In the genomic region with DNA sequence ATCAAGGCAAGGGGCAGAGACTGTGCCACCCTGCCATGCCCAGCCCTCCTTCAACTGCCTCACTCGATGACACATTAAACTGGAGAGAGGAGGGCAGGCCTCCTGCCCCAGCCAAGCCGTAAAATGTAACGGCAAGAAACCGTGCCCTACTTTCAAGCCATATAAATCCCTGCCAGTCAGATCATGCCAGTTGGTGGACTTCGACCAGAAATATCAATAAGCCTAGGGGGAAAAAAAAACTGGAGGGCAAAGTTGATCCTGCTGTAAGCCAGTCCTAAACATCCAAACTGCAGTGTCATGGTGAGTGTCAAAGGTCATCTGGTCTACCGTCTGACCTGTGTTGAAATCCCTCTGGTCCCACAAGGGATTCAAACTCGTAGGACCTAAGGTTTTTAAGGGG, we compare ENCODE assay signal across 22 mouse cellular contexts.
DNase-seq lines count a peak whose midpoint lies in the region; ATAC-seq and TF ChIP-seq lines count a peak whose summit lies in the region.
"Had no signal": no experiment of that assay in that cellular context is flagged by ENCODE, and none has a peak within 500 bp of the region (broad histone marks: within the 10 kb centered on the region; RNA-seq: fewer than 3 reads in every experiment).

No protein-coding gene starts in this region.

- H3K9me3 ChIP-seq in liver, embryonic 14.5 days (ENCODE audit: control insufficient read depth, low read length) = no peaks in the 10 kb centered on the region
- H3K9me3 ChIP-seq in liver, embryonic 12.5 days (replicated peaks) = no peaks in the 10 kb centered on the region
- H3K9me3 ChIP-seq: embryonic facial prominence, embryonic 13.5 days; forebrain, embryonic 15.5 days; G1E; limb, embryonic 10.5 days had no signal

- H3K4me2 ChIP-seq in liver, embryonic 14.5 days (ENCODE audit: low read depth) = no peak overlapping the region
- no peak overlapping the region for H3K4me2 ChIP-seq in liver, embryonic 12.5 days
- H3K4me2 ChIP-seq: embryonic facial prominence, embryonic 13.5 days; forebrain, embryonic 15.5 days had no signal

- TF ChIP-seq EP300 in liver, embryonic 14.5 days (IDR thresholded peaks at IDR 0.05; ENCODE audit: low read depth) = no peak

- no peak overlapping the region for H3K4me3 ChIP-seq in gastrocnemius, adult 2 months
- H3K4me3 ChIP-seq in liver, embryonic 14.5 days (ENCODE audit: insufficient read depth in 1 of 2, low read depth in 2 of 2, low read length in 2 of 2) = no peak overlapping the region
- no peak overlapping the region for H3K4me3 ChIP-seq in liver, embryonic 12.5 days
- H3K4me3 ChIP-seq in small intestine, adult 2 months (ENCODE audit: low read depth, low read length) = no peak overlapping the region
- H3K4me3 ChIP-seq: embryonic facial prominence, embryonic 13.5 days; forebrain, embryonic 15.5 days; hindbrain, embryonic 10.5 days; limb, embryonic 10.5 days had no signal

- DNase-seq in gastrocnemius, adult 2 months = peak; percentile 54
- DNase-seq in gastrocnemius, postnatal 10 days = no peak
- peak in 2 of 3 experiments; percentile 35 to 38 for DNase-seq in liver, embryonic 14.5 days (ENCODE audit: low read depth in 3 of 3, low spot score in 3 of 3)
- DNase-seq in kidney, postnatal 10 days = peak; percentile 28
- no peak for DNase-seq in left cerebral cortex, postnatal 10 days (ENCODE audit: extremely low spot score in 1 of 2, low spot score in 2 of 2)
- no peak for DNase-seq in thymus, postnatal 25 days
- DNase-seq: cerebellum, postnatal 10 days; gastrocnemius, postnatal 36 days; layer of hippocampus, postnatal 36 days; lung, adult 2 months; lung, postnatal 36 days; thymus, adult 2 months had no signal

- ATAC-seq in liver, embryonic 14.5 days (ENCODE audit: insufficient read depth) = no peak
- no peak for ATAC-seq in liver, embryonic 12.5 days
- ATAC-seq: activated CD4-positive, CD25-positive, alpha-beta regulatory T cell, adult 4 months; forebrain, embryonic 15.5 days; hindbrain, postnatal 0 days; midbrain, embryonic 16.5 days had no signal

- intact Hi-C loops in gastrocnemius, adult 2 months (cut with DNase I) = no loop called here
- intact Hi-C loops in left cerebral cortex, postnatal 10 days (cut with DNase I) = no loop called here

- no peaks in the 10 kb centered on the region for H3K36me3 ChIP-seq in liver, embryonic 14.5 days (replicated peaks; ENCODE audit: control insufficient read depth, insufficient read depth, low read depth)
- no peaks in the 10 kb centered on the region for H3K36me3 ChIP-seq in liver, embryonic 12.5 days
- H3K36me3 ChIP-seq in small intestine, adult 2 months (ENCODE audit: control insufficient read depth, insufficient read depth, low read length) = no peaks in the 10 kb centered on the region
- H3K36me3 ChIP-seq: embryonic facial prominence, embryonic 13.5 days; forebrain, embryonic 15.5 days; G1E; hindbrain, embryonic 10.5 days; limb, embryonic 10.5 days had no signal

- TF ChIP-seq CTCF in gastrocnemius, adult 2 months (IDR thresholded peaks at IDR 0.05) = no peak
- TF ChIP-seq CTCF in liver, embryonic 14.5 days (IDR thresholded peaks at IDR 0.05; ENCODE audit: low read depth) = no peak
- TF ChIP-seq CTCF in small intestine, adult 2 months (IDR thresholded peaks at IDR 0.05; ENCODE audit: extremely low read depth, insufficient read length, insufficient replicate concordance, low read depth, low read length) = no peak

- H3K27ac ChIP-seq in gastrocnemius, adult 2 months = peak overlapping the region; percentile 72
- no peak overlapping the region for H3K27ac ChIP-seq in liver, embryonic 14.5 days
- no peak overlapping the region for H3K27ac ChIP-seq in liver, embryonic 12.5 days
- H3K27ac ChIP-seq in small intestine, adult 2 months (ENCODE audit: insufficient read depth, low read depth, low read length) = peak overlapping the region; percentile 92
- H3K27ac ChIP-seq: embryonic facial prominence, embryonic 13.5 days; forebrain, embryonic 15.5 days; hindbrain, embryonic 10.5 days; hindbrain, postnatal 0 days; limb, embryonic 10.5 days had no signal

- H3K4me1 ChIP-seq in liver, embryonic 14.5 days (replicated peaks; ENCODE audit: control insufficient read depth in 2 of 2, insufficient read depth in 2 of 2, low read length in 1 of 2) = peaks cover 20 to 48% of the 10 kb centered on the region in 2 experiments
- peaks cover 44% of the 10 kb centered on the region for H3K4me1 ChIP-seq in liver, embryonic 12.5 days
- H3K4me1 ChIP-seq in small intestine, adult 2 months (ENCODE audit: control insufficient read depth, insufficient read depth, insufficient read length, low read length) = peaks cover 66% of the 10 kb centered on the region
- H3K4me1 ChIP-seq: embryonic facial prominence, embryonic 13.5 days; forebrain, embryonic 15.5 days had no signal

- WGBS in liver, embryonic 14.5 days (ENCODE audit: insufficient replicate concordance) = 65% methylated on average over 7 of the region's 7 CpGs
- WGBS in liver, embryonic 12.5 days (ENCODE audit: insufficient replicate concordance) = 72% methylated on average over 7 of the region's 7 CpGs
- WGBS in small intestine, adult 2 months = 27% methylated on average over 7 of the region's 7 CpGs

- H3K9ac ChIP-seq in liver, embryonic 14.5 days (replicated peaks) = no peak overlapping the region
- no peak overlapping the region for H3K9ac ChIP-seq in liver, embryonic 12.5 days
- H3K9ac ChIP-seq: embryonic facial prominence, embryonic 13.5 days; forebrain, embryonic 15.5 days had no signal

- no peaks in the 10 kb centered on the region for H3K27me3 ChIP-seq in liver, embryonic 14.5 days (ENCODE audit: control insufficient read depth, insufficient read depth, low read length)
- H3K27me3 ChIP-seq in liver, embryonic 12.5 days (replicated peaks) = no peaks in the 10 kb centered on the region
- H3K27me3 ChIP-seq in small intestine, adult 2 months (ENCODE audit: control insufficient read depth, insufficient read depth, low read length) = no peaks in the 10 kb centered on the region
- H3K27me3 ChIP-seq: embryonic facial prominence, embryonic 13.5 days; forebrain, embryonic 15.5 days had no signal

- TF ChIP-seq POLR2A in small intestine, adult 2 months (IDR thresholded peaks at IDR 0.05; ENCODE audit: low read depth, low read length) = no peak

Comparison
In these comparisons a context has a peak if more than half of its experiments do, and no peak if none do; other contexts are left out.
1. DNase-seq: peak in gastrocnemius, adult 2 months (single experiment), liver, embryonic 14.5 days (2 of 3) and kidney, postnatal 10 days (single experiment); none in gastrocnemius, postnatal 10 days (single experiment), left cerebral cortex, postnatal 10 days (0 of 2) and thymus, postnatal 25 days (single experiment).
2. H3K27ac ChIP-seq: peak in gastrocnemius, adult 2 months (single experiment) and small intestine, adult 2 months (single experiment); none in liver, embryonic 14.5 days (single experiment) and liver, embryonic 12.5 days (single experiment).